Mouse (Mus musculus) cerebellum, adult 2 months (tissue): ENCODE measurements around the gene Mki67. TPM values are rescaled to one million over a fixed set of nuclear protein-coding genes. Genes with fewer than 3 reads are reported as not detected.
A peak's percentile ranks its signal among the peaks of the same experiment; 100 is the strongest.

Source experiments
- DNase-seq, 2 experiments: peaks; one replicate each; pipeline ENCODE4 v3.0.0; 2021
- H3K27ac ChIP-seq: fragments of 200-500 bp; 2 replicates; pipeline ENCODE4 v1.5.1; 2012; ENCODE audit warnings: low read length, control low read depth, inconsistent platforms; ENCODE audit not compliant: insufficient read depth
- H3K27me3 ChIP-seq: fragments of 200-500 bp; 2 replicates; pipeline ENCODE4 v1.6.1; 2012; ENCODE audit warnings: inconsistent platforms, mild to moderate bottlenecking, low read length, moderate library complexity; ENCODE audit not compliant: control insufficient read depth, insufficient read depth
- H3K4me1 ChIP-seq: fragments of 200-500 bp; 2 replicates; pipeline ENCODE4 v1.6.1; 2011; ENCODE audit warnings: low read length; ENCODE audit not compliant: control insufficient read depth, insufficient read depth
- H3K4me3 ChIP-seq: fragments of 200-500 bp; replicated peaks from 2 replicates; pipeline ENCODE3; 2011; ENCODE audit warnings: mild to moderate bottlenecking, low read depth, low read length, control low read depth; ENCODE audit not compliant: insufficient read depth
- CTCF ChIP-seq: fragments of 200-500 bp; IDR thresholded peaks from 2 replicates; pipeline ENCODE4 v1.5.1; 2011; ENCODE audit warnings: low read depth, mild to moderate bottlenecking, control low read depth, low read length, moderate library complexity, borderline replicate concordance; ENCODE audit not compliant: insufficient read depth
- POLR2A ChIP-seq: fragments of 200-500 bp; IDR thresholded peaks from 2 replicates; pipeline ENCODE4 v1.6.1; 2011; ENCODE audit warnings: low read length, control low read depth, borderline replicate concordance; ENCODE audit not compliant: insufficient read depth
- WGBS: fragments of 180-500 bp; shearing (Covaris S2); methylation state at CpG from one replicate; pipeline ENCODE4 v1.1.7; 2018; 5-methylcytosine and 5-hydroxymethylcytosine counted together
- polyA plus RNA-seq: library from polyadenylated mRNA; depleted of rRNA; stranded (reverse); fragments of >200 nt; gene quantifications from 2 replicates; pipeline ENCODE4 v1.2.3, GENCODE M21; 2012; rRNA removed

Gene Mki67
- 0.10 TPM in 2 replicates for polyA plus RNA-seq

- DNase-seq = peak in 1 of 2 experiments; percentile 13
- Histone ChIP-seq H3K27me3 (peaks cover 3% of the 10 kb centered on the region; the same call in 1 of the 2 replicates), H3K4me3 (peak within 1 kb of the TSS; percentile 55), H3K27ac (no peak within 1 kb of the TSS), H3K4me1 (no peaks in the 10 kb centered on the region)
- WGBS = under 1% methylated on average over 82 of the region's 82 CpGs
- TF ChIP-seq POLR2A = no peak
- no peak for TF ChIP-seq CTCF
Observed at GRCm38 (mm10) chr7:135715642-135716444, at the start of gene Mki67. Mki67 (minus strand) TSS chr7:135716361.

- Histone ChIP-seq H3K27me3 (no peaks in the 10 kb centered on the region), H3K4me3 (no peak overlapping the region), H3K27ac (no peak overlapping the region), H3K4me1 (no peaks in the 10 kb centered on the region)
- DNase-seq = no peak
- TF ChIP-seq POLR2A (no peak), CTCF (no peak)
- 82% methylated on average over 2 of the region's 2 CpGs for WGBS
Observed at GRCm38 (mm10) chr7:135763311-135763710, 47.1 kb upstream of the Mki67 start.

GRCm38 (mm10) chr7:135758754-135759510 is 42.8 kb upstream of the Mki67 start:
- no peaks in the 10 kb centered on the region for H3K4me1 ChIP-seq
- no peak overlapping the region for H3K27ac ChIP-seq
- peak in 1 of 2 experiments; percentile 4 for DNase-seq
- TF ChIP-seq POLR2A (no peak), CTCF (no peak)
- no peak overlapping the region for H3K4me3 ChIP-seq
- WGBS = 67% methylated on average over 12 of the region's 12 CpGs
- H3K27me3 ChIP-seq = no peaks in the 10 kb centered on the region

GRCm38 (mm10) chr7:135758171-135758570 is 42.0 kb upstream of the Mki67 start:
- no peaks in the 10 kb centered on the region for H3K4me1 ChIP-seq
- WGBS = 70% methylated on average over 4 of the region's 4 CpGs
- H3K27ac ChIP-seq = no peak overlapping the region

GRCm38 (mm10) chr7:135756984-135757586 is 40.9 kb upstream of the Mki67 start:
- no peak overlapping the region for H3K4me3 ChIP-seq
- H3K4me1 ChIP-seq = no peaks in the 10 kb centered on the region
- H3K27ac ChIP-seq = no peak overlapping the region
- WGBS = 85% methylated on average over 6 of the region's 6 CpGs
- TF ChIP-seq CTCF (no peak), POLR2A (no peak)
- H3K27me3 ChIP-seq = no peaks in the 10 kb centered on the region
- no peak for DNase-seq

More at GRCm38 (mm10) chr7:135758171-135758570, 42.0 kb upstream of the Mki67 start:
- DNase-seq = no peak
- no peak for TF ChIP-seq CTCF
- no peak for TF ChIP-seq POLR2A
- Histone ChIP-seq H3K27me3 (no peaks in the 10 kb centered on the region), H3K4me3 (no peak overlapping the region)

- TF ChIP-seq CTCF = no peak
- TF ChIP-seq POLR2A = no peak
- Histone ChIP-seq H3K27ac (no peak overlapping the region), H3K4me1 (no peaks in the 10 kb centered on the region), H3K27me3 (no peaks in the 10 kb centered on the region; the same call in 1 of the 2 replicates), H3K4me3 (no peak overlapping the region)
- 27% methylated on average over 6 of the region's 6 CpGs for WGBS
- peak in 1 of 2 experiments; percentile 8 for DNase-seq
Observed at GRCm38 (mm10) chr7:135748986-135749385, 32.8 kb upstream of the Mki67 start.

- no peaks in the 10 kb centered on the region; the same call in 1 of the 2 replicates for H3K27me3 ChIP-seq
- TF ChIP-seq CTCF = no peak
- TF ChIP-seq POLR2A = no peak
- H3K27ac ChIP-seq = no peak overlapping the region
- no peaks in the 10 kb centered on the region for H3K4me1 ChIP-seq
- no peak for DNase-seq
- H3K4me3 ChIP-seq = no peak overlapping the region
- 38% methylated on average over 2 of the region's 2 CpGs for WGBS
Observed at GRCm38 (mm10) chr7:135747072-135747471, 30.9 kb upstream of the Mki67 start.
